Mouse (Mus musculus) cerebellum, adult 2 months (tissue): ENCODE results near the gene A830031A19Rik. TPM values are rescaled to one million over a fixed set of nuclear protein-coding genes. Genes with fewer than 3 reads are reported as not detected.

Source experiments
- DNase-seq, 2 experiments: peaks; one replicate each; pipeline ENCODE4 v3.0.0; 2021
- H3K27ac ChIP-seq: fragments of 200-500 bp; 2 replicates; pipeline ENCODE4 v1.5.1; 2012; ENCODE audit warnings: low read length, control low read depth, inconsistent platforms; ENCODE audit not compliant: insufficient read depth
- H3K27me3 ChIP-seq: fragments of 200-500 bp; 2 replicates; pipeline ENCODE4 v1.6.1; 2012; ENCODE audit warnings: inconsistent platforms, mild to moderate bottlenecking, low read length, moderate library complexity; ENCODE audit not compliant: control insufficient read depth, insufficient read depth
- H3K4me1 ChIP-seq: fragments of 200-500 bp; 2 replicates; pipeline ENCODE4 v1.6.1; 2011; ENCODE audit warnings: low read length; ENCODE audit not compliant: control insufficient read depth, insufficient read depth
- H3K4me3 ChIP-seq: fragments of 200-500 bp; replicated peaks from 2 replicates; pipeline ENCODE3; 2011; ENCODE audit warnings: mild to moderate bottlenecking, low read depth, low read length, control low read depth; ENCODE audit not compliant: insufficient read depth
- CTCF ChIP-seq: fragments of 200-500 bp; IDR thresholded peaks from 2 replicates; pipeline ENCODE4 v1.5.1; 2011; ENCODE audit warnings: low read depth, mild to moderate bottlenecking, control low read depth, low read length, moderate library complexity, borderline replicate concordance; ENCODE audit not compliant: insufficient read depth
- POLR2A ChIP-seq: fragments of 200-500 bp; IDR thresholded peaks from 2 replicates; pipeline ENCODE4 v1.6.1; 2011; ENCODE audit warnings: low read length, control low read depth, borderline replicate concordance; ENCODE audit not compliant: insufficient read depth
- WGBS: fragments of 180-500 bp; shearing (Covaris S2); methylation state at CpG from one replicate; pipeline ENCODE4 v1.1.7; 2018; 5-methylcytosine and 5-hydroxymethylcytosine counted together
- polyA plus RNA-seq: library from polyadenylated mRNA; depleted of rRNA; stranded (reverse); fragments of >200 nt; gene quantifications from 2 replicates; pipeline ENCODE4 v1.2.3, GENCODE M21; 2012

A830031A19Rik gene
- polyA plus RNA-seq, 1 experiment, result not detected

GRCm38 (mm10) chr11:24100449-24101070 is 25.7 kb upstream of the A830031A19Rik start:
- no peak for TF ChIP-seq CTCF
- TF ChIP-seq POLR2A, result no peak
- Histone ChIP-seq H3K4me1 (no peaks in the 10 kb centered on the region), H3K4me3 (no peak overlapping the region), H3K27ac (no peak overlapping the region), H3K27me3 (no peaks in the 10 kb centered on the region; the same call in 1 of the 2 replicates)
- WGBS, result 69% methylated on average over 4 of the region's 4 CpGs
- DNase-seq, result no peak

DNA sequence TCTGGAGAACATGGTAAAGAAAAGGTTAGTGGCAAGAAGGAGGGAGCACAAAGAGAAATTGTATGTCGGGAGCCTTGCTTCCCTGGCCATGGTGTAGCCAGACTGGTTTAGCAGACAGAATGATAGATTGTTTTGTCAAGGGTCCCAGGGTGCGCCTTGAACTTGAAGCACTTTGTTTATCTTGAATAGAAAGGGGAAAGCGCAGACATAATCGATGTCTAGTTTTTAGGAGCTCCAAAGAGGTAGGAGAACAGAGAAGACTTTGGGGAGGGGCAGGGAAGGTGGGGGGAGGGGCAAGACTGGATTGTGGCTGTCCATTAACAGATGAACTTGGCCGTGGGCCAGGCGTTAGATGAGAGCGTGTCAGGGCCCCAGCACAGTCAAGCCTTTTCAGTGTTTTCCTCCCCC is 25.0 kb upstream of the A830031A19Rik start:
- no peak overlapping the region for H3K27ac ChIP-seq
- H3K4me3 ChIP-seq, result no peak overlapping the region
- no peak for DNase-seq
- H3K27me3 ChIP-seq, result no peaks in the 10 kb centered on the region; the same call in 1 of the 2 replicates
- no peaks in the 10 kb centered on the region for H3K4me1 ChIP-seq
- TF ChIP-seq CTCF (no peak), POLR2A (no peak)
- 31% methylated on average over 7 of the region's 7 CpGs for WGBS

DNA sequence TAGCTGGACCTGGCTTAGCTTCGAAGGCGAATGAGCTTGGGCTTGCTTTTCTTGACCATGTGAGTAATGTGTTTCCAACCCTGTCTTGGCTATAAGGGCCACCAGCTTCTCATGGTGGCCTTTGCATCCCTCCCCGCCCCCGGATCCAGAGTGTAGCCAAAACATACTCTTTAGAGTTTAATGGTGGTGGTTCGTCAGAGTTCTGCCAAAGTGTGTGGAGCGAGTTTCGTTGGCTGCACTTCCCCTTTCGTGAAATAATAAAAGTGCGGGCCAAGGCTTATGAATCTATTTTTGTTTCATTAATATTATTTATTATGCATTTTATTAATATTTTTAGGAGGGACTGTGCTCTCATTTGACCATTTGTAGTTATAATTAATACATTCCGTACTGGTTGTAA is 24.4 kb upstream of the A830031A19Rik start:
- Histone ChIP-seq H3K4me1 (no peaks in the 10 kb centered on the region), H3K27me3 (no peaks in the 10 kb centered on the region; the same call in 1 of the 2 replicates), H3K27ac (no peak overlapping the region), H3K4me3 (no peak overlapping the region)
- no peak for DNase-seq
- TF ChIP-seq CTCF (no peak), POLR2A (no peak)
- 79% methylated on average over 10 of the region's 10 CpGs for WGBS

DNA sequence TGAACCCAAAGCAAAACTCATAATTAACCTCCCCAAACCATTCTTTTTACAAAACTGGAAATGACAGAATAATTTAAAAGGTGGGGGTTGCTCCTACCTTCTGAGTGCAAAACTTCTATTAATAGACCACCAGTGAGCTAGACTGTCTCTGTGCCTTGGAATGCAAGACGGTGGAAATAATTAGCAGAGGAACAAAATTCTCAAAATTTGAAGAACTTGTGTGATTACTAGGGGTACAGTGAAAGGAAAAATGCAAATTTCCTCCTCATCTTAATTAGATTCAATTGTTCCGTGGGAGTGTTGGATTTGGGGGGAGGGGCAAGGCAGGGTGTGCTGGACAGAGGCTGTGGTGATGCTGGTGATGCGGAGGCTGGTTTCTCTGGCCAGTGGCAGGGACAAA is 23.8 kb upstream of the A830031A19Rik start:
- DNase-seq, result no peak
- no peak overlapping the region for H3K4me3 ChIP-seq
- 55% methylated on average over 3 of the region's 3 CpGs for WGBS
- TF ChIP-seq POLR2A (no peak), CTCF (no peak)
- H3K27ac ChIP-seq, result no peak overlapping the region
- no peaks in the 10 kb centered on the region; the same call in 1 of the 2 replicates for H3K27me3 ChIP-seq
- H3K4me1 ChIP-seq, result no peaks in the 10 kb centered on the region

- Histone ChIP-seq H3K27ac (no peak overlapping the region), H3K4me3 (no peak overlapping the region), H3K27me3 (no peaks in the 10 kb centered on the region; the same call in 1 of the 2 replicates), H3K4me1 (no peaks in the 10 kb centered on the region)
- no peak for DNase-seq
- TF ChIP-seq CTCF (no peak), POLR2A (no peak)
- 63% methylated on average over 5 of the region's 5 CpGs for WGBS
These were observed 23.2 kb upstream of the A830031A19Rik start for GRCm38 (mm10) chr11:24098069-24098468.

DNA sequence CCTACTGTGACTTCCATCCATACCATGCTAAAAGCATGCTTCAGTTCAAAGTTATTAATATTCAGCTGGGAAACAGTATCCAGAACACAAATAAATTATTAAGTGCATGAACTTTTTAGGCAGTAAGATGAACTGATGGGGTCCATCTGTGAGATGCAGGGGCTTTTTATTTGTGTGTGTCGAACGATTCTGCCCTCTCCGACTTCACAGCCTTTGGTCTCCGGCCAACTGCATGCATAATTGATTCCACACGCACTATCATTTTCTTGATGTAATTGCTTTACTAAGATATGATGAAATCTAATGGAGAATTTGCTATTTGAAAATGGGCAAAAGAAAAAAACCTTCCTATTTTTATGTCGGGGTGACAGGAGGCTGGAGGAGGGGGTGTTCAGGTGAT is 22.2 kb upstream of the A830031A19Rik start:
- no peak for DNase-seq
- Histone ChIP-seq H3K4me3 (no peak overlapping the region), H3K27me3 (no peaks in the 10 kb centered on the region; the same call in 1 of the 2 replicates), H3K4me1 (no peaks in the 10 kb centered on the region), H3K27ac (no peak overlapping the region)
- 47% methylated on average over 6 of the region's 6 CpGs for WGBS
- no peak for TF ChIP-seq CTCF
- TF ChIP-seq POLR2A, result no peak

- no peaks in the 10 kb centered on the region for H3K4me1 ChIP-seq
- H3K4me3 ChIP-seq, result no peak overlapping the region
- no peak for DNase-seq
- no peak overlapping the region for H3K27ac ChIP-seq
- TF ChIP-seq CTCF, result no peak
- TF ChIP-seq POLR2A, result no peak
- no peaks in the 10 kb centered on the region; the same call in 1 of the 2 replicates for H3K27me3 ChIP-seq
- 78% methylated on average over 6 of the region's 6 CpGs for WGBS
These were observed 21.6 kb upstream of the A830031A19Rik start for GRCm38 (mm10) chr11:24096483-24096882.

DNA sequence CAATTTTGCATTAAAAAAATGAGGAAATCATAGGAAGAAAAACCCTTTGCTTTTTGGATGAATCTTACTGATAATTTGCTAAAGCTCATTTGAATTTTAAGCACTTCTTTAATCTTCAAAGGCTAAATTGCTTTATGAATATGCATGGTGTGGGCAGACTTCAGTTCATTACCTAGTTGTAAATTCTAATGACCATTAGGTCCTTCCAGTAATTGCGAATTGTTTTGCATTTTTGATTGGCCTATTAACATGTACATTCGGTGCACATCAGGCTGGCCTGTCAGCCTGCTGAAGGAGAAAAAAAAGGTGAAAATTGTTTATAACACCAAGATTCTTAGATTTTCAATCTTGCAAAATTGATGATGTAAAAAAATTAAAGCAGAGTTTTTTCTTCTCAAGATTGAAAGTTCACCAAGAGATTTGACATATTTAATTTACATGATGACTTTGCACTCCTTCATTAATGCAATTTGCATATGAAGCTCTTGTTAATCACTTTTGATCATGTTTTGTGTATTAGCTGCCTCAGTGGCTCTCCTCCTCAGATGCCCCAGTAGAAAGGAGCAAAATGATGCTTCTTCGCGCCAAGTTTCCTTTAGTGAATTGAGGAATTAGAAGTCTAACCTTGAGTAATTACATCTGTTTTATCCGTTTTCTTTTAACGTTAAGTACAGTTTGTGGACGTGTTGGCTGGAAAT is 21.0 kb upstream of the A830031A19Rik start:
- no peak for TF ChIP-seq POLR2A
- no peak for TF ChIP-seq CTCF
- no peak for DNase-seq
- no peaks in the 10 kb centered on the region; the same call in 1 of the 2 replicates for H3K27me3 ChIP-seq
- no peak overlapping the region for H3K4me3 ChIP-seq
- H3K4me1 ChIP-seq, result no peaks in the 10 kb centered on the region
- WGBS, result 89% methylated on average over 7 of the region's 7 CpGs
- no peak overlapping the region for H3K27ac ChIP-seq
